Mouse (Mus musculus): ENCODE results near the gene Thsd7b.

DNA sequence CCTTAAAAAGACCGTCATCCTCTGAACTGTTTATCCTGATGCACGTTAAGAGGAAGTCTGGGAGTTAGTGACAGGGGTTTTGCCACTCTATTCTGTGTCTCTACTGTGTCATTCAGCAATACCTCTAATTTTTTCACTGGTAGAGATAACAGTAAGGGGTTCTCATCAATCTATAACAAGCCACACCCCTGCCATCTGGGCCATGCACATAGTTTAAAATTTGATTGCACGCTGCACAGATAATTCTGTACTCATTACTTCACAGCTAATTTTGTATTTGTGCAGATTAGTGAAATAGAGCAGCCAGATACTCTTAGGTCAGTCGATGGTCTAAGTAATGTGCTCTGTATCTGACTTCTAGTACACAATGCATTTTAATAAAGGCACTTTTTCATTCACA lies 673.9 kb downstream of the Thsd7b start:
- TF ChIP-seq CTCF (IDR thresholded peaks at IDR 0.05; ENCODE audit: borderline replicate concordance, insufficient read depth, low read length) (no peak), POLR2A (IDR thresholded peaks at IDR 0.05; ENCODE audit: low read depth, low read length) (no peak)

Data from embryonic fibroblast, embryonic 13.5 days (primary cell).